Mouse (Mus musculus): ENCODE data around the gene Adig.

The Adig gene

DNA sequence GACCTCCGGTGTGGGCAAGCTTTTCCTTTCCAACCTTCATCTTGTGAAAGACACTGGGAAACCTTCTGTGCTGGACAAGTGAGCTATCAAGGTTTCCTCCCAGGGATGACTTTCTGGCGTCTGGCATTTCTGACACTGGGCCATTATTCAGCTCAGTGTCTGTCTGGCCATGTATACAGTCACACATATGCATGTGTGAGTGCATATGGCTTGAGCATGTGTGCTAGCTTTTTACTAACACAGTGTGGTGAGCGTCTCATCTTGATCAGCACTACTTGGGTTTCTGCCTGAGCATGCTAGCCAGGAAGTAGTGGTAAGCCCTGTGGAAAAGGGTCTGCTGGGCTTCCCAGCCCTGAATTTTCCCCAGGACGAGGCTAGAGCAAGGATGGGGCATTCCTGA, 38.9 kb downstream of the Adig start:
- no peak for DNase-seq (ENCODE audit: low read depth)

DNA sequence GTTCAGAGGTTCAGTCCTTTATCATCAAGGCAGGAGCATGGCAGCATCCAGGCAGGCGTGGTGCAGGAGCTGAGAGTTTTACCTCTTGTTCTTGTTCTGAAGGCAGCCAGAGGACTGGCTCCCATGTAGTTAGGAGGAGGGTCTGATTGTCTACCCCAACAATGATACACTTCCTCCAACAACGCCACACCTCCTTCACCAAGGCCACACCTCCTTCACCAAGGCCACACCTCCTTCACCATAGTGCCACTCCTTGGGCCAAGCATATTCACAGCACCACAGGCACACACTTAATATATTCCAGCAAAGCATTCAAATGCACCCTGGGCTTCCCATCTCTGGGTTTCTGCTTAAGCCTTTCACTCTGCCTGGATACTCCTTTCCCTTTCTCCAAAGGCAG, 42.9 kb downstream of the Adig start:
- DNase-seq (ENCODE audit: low read depth) = no peak

DNA sequence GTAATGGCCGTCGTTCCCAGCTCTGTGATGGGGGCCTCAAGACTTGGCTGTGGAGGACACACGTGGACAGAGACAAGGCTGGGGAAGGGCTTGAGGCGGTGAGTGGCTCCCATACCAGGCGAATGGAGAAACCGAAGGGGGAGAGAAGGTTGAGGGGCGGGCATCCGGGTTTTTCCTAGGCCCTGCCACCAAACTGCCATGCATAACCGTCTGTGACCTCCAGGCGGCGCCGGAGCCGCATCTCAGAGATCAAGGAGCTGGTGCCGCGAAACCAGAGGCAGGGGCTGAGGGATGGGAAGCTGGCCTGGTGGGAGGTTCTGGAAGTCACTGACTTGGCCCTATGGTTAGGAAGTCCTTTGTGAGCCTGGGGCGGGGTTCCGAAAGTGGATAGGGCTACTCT, 44.3 kb downstream of the Adig start:
- DNase-seq (ENCODE audit: low read depth) = peak; percentile 89

DNA sequence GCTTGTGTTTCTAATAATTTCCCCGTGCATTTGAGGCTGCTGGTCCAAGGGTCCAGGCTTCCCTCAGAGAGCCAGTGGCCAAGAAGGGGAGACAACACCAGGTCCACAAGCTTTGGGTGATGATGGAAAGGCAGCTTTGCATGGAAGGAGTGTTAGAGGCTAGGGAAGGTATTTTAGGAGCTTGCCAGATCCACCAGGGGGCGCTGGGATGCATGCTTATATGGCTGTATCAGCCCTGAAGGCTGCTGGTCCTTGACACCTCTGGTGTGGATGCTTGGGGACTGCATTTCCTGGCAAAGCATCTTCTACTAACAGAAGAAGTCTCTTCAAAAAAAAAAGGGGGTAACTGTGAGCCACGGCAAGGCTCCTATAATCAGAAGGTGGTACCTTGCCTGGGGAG, 47.7 kb downstream of the Adig start:
- peak; percentile 87 for DNase-seq (ENCODE audit: low read depth)

DNA sequence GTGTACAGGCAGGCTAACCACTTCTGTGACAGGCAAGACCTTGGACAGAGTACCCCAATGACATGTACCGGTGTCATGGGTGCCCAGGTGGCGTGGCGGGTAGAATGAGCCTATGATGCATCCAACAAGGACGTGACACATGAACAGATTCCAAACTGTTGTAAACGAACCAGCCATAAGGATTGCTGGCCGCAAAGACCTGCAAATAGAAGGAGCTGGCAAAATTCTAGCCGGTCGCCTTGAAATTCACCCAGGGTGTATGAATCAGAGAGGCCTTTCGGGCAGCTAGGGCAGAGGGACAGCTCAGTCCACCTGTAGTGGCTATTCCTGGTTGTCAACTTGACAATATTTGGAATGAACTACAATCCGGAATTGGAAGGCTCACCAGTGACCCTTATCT, 52.0 kb downstream of the Adig start:
- DNase-seq (ENCODE audit: low read depth) = no peak

DNA sequence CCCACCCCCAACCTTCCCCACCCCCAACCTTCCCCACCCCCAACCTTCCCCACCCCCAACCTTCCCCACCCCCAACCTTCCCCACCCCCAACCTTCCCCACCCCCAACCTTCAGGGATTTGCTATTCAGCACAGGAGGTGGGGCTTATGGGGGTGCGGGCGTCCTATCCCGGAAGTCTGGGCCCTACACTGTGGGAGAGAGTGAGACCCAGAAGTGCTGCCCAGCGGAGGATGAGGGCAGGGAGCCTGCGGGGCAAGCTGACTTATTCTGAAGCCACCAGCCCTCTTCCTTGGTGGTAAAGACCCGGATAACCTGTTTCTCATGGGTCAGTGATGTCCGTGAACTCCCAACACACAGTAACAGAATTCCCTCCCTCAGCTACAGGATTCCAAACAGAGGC, 52.8 kb downstream of the Adig start:
- no peak for DNase-seq (ENCODE audit: low read depth)

DNA sequence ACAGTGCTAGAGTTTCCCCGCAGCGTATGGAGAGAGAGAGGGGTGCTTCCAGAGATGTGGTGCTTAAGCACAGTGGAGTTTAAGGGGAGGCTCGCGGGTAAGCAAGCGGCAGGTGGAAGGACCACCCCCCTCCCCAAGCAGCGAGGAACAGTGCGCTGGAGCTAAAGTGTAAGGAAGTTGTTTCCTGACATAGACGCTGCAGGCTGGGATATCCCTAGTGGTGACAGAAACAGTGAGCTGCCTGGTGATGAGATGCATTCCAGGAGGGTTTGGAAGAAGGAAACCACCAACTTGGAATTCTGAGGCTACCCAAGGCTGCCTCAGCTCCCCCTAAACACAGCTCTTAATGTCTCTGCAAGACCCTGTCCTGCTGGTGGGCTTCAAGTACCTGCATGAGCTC, 53.4 kb downstream of the Adig start:
- DNase-seq (ENCODE audit: low read depth) = peak; percentile 8

DNA sequence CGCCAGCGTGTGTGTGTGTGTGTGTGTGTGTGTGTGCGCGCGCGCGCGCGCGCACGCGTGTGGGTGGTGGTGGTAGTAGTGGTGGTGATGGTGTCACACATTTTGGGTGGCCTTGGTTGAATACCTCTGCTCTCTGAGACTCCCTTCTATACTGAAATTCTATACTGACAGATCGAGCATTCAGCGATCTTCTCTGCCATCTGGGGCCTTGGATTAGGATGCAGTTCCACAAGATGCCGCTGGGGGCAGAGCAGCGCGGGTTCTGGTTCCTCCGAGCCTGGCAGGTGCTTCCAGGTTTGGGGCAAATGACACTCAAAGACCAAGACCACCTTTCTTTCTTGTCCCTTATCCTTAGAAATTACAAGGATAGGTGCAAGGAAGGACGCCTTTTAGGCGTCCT, 53.8 kb downstream of the Adig start:
- peak; percentile 70 for DNase-seq (ENCODE audit: low read depth)

DNA sequence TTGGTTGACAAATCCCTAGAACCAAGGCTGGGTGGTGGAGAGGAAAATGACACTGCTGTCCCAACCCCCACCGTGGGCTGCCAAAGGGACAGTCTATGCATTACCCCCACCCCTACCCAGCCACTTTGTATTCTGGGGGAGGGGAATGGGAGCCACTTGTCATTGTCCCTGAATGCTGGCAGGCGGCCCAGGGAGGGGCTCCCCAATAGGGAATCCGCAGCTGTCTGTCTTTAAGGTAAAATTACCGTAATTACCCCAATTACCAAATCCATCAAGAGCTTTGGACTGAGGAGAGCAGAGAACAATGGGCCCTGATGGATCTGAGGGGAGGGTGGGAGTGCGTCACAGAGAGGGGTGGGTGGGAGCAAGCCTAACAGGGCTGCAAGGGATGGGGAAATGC, 54.3 kb downstream of the Adig start:
- no peak for DNase-seq (ENCODE audit: low read depth)

Measured in NIH3T3 (cell line).